Mouse (Mus musculus): ENCODE results near the gene Slc5a3. TPM values are rescaled to one million over a fixed set of nuclear protein-coding genes. Genes with fewer than 3 reads are reported as not detected.

Slc5a3 gene
- polyA plus RNA-seq, 1 experiment from 2014 or later: 13.1 TPM

GRCm38 (mm10) chr16:92105631-92106030 lies 47.5 kb downstream of the Slc5a3 start:
- Histone ChIP-seq H3K4me2 (no peak overlapping the region), H3K36me3 (peaks cover 10% of the 10 kb centered on the region; the same call in 1 of the 2 replicates), H3K9ac (no peak overlapping the region), H3K27ac (replicated peaks) (no peak overlapping the region), H3K9me3 (no peaks in the 10 kb centered on the region), H3K4me3 (no peak overlapping the region), H3K4me1 (replicated peaks) (peaks cover 18% of the 10 kb centered on the region), H3K27me3 (no peaks in the 10 kb centered on the region)
- ATAC-seq (ENCODE audit: low read depth): no peak
- 86% methylated on average over 3 of the region's 3 CpGs for WGBS

- WGBS: 89% methylated on average over 5 of the region's 5 CpGs
- H3K9ac ChIP-seq: no peak overlapping the region
- peaks cover 14% of the 10 kb centered on the region for H3K36me3 ChIP-seq
- no peak overlapping the region for H3K4me3 ChIP-seq
- no peak overlapping the region for H3K27ac ChIP-seq (replicated peaks)
- H3K27me3 ChIP-seq: no peaks in the 10 kb centered on the region
- H3K4me2 ChIP-seq: no peak overlapping the region
- ATAC-seq (ENCODE audit: low read depth): no peak
- peaks cover 15% of the 10 kb centered on the region for H3K4me1 ChIP-seq (replicated peaks)
- H3K9me3 ChIP-seq: no peaks in the 10 kb centered on the region
Measured at GRCm38 (mm10) chr16:92107346-92107745, 49.2 kb downstream of the Slc5a3 start.

DNA sequence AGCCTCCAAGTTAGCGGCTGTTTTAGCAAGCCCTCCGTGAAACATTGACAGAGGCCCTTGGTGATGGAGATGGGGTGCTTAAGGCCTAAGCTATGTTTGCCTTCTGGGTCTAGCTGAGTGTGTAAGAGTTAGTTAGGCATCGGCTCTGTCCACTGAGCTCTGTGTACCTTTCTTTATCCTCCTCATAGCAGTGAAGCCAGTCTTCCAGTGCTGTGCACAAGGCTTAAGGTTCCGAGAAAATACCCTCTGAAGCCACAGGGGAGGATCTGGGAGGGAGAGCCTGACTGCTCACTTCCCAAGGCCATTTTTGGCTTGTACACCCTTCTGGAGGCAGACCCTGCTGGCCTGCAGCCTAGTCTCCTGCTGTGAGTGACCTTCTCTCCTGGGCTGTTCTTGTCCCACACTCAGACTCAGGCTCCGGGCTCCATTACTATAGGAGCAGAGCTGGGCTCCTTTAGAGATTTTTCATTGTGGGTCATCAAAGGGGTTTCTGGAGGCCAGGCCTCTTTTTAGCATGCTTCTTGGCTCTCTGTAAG lies 56.7 kb downstream of the Slc5a3 start:
- H3K4me1 ChIP-seq (replicated peaks): peaks cover 40% of the 10 kb centered on the region
- no peak for ATAC-seq (ENCODE audit: low read depth)
- 74% methylated on average over 5 of the region's 5 CpGs for WGBS
- peaks cover 16% of the 10 kb centered on the region for H3K36me3 ChIP-seq
- 0 out of 2 replicates have a peak overlapping the region, but pooled peaks have one; percentile 34 for H3K9ac ChIP-seq
- peak overlapping the region; percentile 74; the same call in 1 of the 2 replicates for H3K27ac ChIP-seq (replicated peaks)
- no peaks in the 10 kb centered on the region for H3K27me3 ChIP-seq
- H3K4me3 ChIP-seq: no peak overlapping the region
- H3K4me2 ChIP-seq: no peak overlapping the region
- no peaks in the 10 kb centered on the region for H3K9me3 ChIP-seq

DNA sequence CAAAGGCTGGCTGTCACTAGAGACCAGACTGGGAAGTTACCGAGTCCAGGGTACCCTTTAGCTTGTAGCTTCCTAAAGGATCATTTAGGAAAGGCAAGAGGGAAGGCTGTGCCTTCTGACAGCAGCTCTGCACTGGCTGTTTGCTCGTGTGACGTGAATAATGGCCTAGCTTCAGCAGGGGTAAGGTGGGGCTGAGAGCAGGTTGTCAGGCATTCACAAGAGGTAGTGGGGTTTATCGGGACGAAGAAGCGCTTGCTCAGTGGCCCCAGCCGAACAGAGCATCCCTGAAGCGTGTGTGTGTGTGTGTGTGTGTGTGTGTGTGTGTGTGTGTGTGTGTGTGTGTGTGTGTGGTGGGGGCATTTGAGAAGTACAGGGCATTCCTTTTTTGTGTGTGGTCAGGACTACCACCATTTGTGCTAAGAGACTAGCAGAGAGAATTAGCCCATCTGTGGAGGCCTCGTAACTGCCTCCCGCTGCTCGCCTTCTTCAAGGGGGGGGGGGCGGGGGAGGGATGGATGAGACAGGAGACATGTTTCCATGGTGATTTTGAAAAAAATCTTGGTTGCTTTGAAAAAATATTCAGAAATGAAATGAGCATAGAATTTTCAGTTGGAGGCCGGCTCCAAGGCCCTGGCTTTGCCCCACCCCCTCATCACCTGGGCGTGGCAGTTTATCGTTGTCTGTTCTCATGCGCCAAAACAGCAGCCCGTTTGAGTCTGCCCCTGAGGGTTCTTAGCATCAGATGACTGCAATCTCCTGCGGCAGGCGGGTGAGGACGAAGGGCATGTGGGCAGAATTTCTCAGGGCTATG lies 57.7 kb downstream of the Slc5a3 start:
- peaks cover 16% of the 10 kb centered on the region for H3K36me3 ChIP-seq
- H3K4me3 ChIP-seq: no peak overlapping the region
- H3K4me1 ChIP-seq (replicated peaks): peaks cover 37% of the 10 kb centered on the region
- H3K27me3 ChIP-seq: no peaks in the 10 kb centered on the region
- 0 out of 2 replicates have a peak overlapping the region, but pooled peaks have one; percentile 34 for H3K9ac ChIP-seq
- H3K27ac ChIP-seq (replicated peaks): peak overlapping the region; percentile 74
- ATAC-seq (ENCODE audit: low read depth): peak; percentile 57
- WGBS: 14% methylated on average over 20 of the region's 20 CpGs
- peak overlapping the region; percentile 35 for H3K4me2 ChIP-seq
- no peaks in the 10 kb centered on the region for H3K9me3 ChIP-seq

DNA sequence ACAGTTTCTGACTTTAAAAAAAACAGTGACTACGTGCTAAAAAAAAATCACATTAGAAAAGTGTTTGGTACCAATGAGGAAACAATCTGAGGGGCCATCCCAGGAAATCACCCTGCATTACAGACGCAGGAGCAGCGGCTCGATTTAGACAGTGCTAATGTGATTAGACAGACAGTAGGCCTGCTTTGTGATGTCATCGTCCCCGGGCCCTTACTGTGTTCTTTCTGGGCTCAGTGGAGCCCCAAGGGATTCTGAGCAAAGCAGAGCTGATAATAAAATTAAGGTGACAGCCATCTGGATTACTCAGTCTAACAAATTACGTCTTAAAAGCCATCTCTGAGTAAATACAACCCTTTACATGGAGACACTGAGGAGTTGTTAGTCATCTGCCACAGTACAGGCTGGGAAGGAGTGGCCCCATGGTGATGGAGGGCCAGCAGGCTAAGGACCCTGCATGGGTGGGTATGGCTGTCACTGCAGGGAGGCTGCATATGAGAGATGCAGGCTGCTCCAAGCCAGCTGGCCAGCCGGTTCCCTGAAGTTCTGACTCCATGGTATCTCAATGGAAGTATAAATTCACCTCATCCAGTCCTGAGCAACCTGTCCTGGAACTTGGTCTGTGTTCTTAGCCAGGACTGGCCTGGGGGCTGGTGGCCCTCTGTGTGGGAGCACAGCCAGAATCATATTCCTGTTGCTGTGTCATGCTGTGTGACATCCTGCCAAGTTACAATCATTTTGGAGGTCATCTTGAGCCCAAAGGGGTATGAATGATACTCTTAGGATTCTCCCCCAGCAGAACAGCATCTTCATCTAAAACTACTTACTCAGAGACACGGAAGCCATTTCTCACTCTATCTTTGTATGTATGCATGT lies 59.5 kb downstream of the Slc5a3 start:
- 43% methylated on average over 9 of the region's 9 CpGs for WGBS
- H3K4me2 ChIP-seq: no peak overlapping the region
- H3K9me3 ChIP-seq: no peaks in the 10 kb centered on the region
- peaks cover 6% of the 10 kb centered on the region for H3K36me3 ChIP-seq
- H3K9ac ChIP-seq: no peak overlapping the region
- no peak overlapping the region for H3K4me3 ChIP-seq
- peak overlapping the region; percentile 59; the same call in 1 of the 2 replicates for H3K27ac ChIP-seq (replicated peaks)
- H3K4me1 ChIP-seq (replicated peaks): peaks cover 37% of the 10 kb centered on the region
- H3K27me3 ChIP-seq: no peaks in the 10 kb centered on the region
- no peak; the same call in 1 of the 2 replicates for ATAC-seq (ENCODE audit: low read depth)

- no peak for ATAC-seq (ENCODE audit: low read depth)
- H3K9me3 ChIP-seq: peaks cover 5% of the 10 kb centered on the region; the same call in 1 of the 2 replicates
- no peak overlapping the region for H3K9ac ChIP-seq
- H3K27me3 ChIP-seq: no peaks in the 10 kb centered on the region
- peaks cover 37% of the 10 kb centered on the region for H3K4me1 ChIP-seq (replicated peaks)
- no peak overlapping the region for H3K4me2 ChIP-seq
- no peaks in the 10 kb centered on the region for H3K36me3 ChIP-seq
- H3K27ac ChIP-seq (replicated peaks): no peak overlapping the region
- no peak overlapping the region for H3K4me3 ChIP-seq
- 48% methylated on average over 13 of the region's 13 CpGs for WGBS
Measured at GRCm38 (mm10) chr16:92119013-92119515, 60.9 kb downstream of the Slc5a3 start.

GRCm38 (mm10) chr16:92120899-92121531 lies 62.9 kb downstream of the Slc5a3 start:
- Histone ChIP-seq H3K4me1 (replicated peaks) (peaks cover 19% of the 10 kb centered on the region), H3K9ac (no peak overlapping the region), H3K9me3 (peaks cover 14% of the 10 kb centered on the region; the same call in 1 of the 2 replicates), H3K4me3 (no peak overlapping the region), H3K4me2 (no peak overlapping the region), H3K27me3 (no peaks in the 10 kb centered on the region), H3K27ac (replicated peaks) (no peak overlapping the region), H3K36me3 (no peaks in the 10 kb centered on the region)
- 67% methylated on average over 17 of the region's 17 CpGs for WGBS
- no peak for ATAC-seq (ENCODE audit: low read depth)

DNA sequence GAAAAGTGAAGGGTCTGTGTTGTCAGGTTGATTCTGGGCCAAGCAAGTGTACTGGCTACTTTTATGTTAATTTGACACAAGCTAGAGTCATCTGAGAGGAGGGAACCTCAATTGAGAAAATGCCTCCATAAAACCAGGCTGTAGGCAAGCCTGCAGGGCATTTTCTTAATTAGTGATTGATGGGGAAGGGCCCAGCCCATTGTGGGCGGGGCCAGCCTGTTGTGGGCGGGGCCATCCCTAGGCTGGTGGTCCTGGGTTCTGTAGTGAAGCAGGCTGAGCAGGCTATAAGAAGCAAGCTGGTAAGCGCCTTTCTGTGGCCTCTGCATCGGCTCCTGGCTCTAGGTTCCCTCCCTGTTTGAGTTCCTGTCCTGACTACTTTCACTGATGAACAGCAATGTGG lies 69.1 kb downstream of the Slc5a3 start:
- Histone ChIP-seq H3K9me3 (peaks cover 14% of the 10 kb centered on the region; the same call in 1 of the 2 replicates), H3K36me3 (no peaks in the 10 kb centered on the region), H3K27ac (replicated peaks) (no peak overlapping the region), H3K4me2 (no peak overlapping the region), H3K9ac (no peak overlapping the region), H3K4me3 (no peak overlapping the region), H3K4me1 (replicated peaks) (no peaks in the 10 kb centered on the region), H3K27me3 (no peaks in the 10 kb centered on the region)
- 48% methylated on average over 4 of the region's 4 CpGs for WGBS
- no peak for ATAC-seq (ENCODE audit: low read depth)

- no peaks in the 10 kb centered on the region for H3K36me3 ChIP-seq
- WGBS: 90% methylated on average over 5 of the region's 5 CpGs
- H3K4me1 ChIP-seq (replicated peaks): no peaks in the 10 kb centered on the region
- no peak for ATAC-seq (ENCODE audit: low read depth)
- no peak overlapping the region for H3K9ac ChIP-seq
- H3K27ac ChIP-seq (replicated peaks): no peak overlapping the region
- H3K27me3 ChIP-seq: no peaks in the 10 kb centered on the region
- no peak overlapping the region for H3K4me3 ChIP-seq
- H3K9me3 ChIP-seq: peaks cover 14% of the 10 kb centered on the region; the same call in 1 of the 2 replicates
- no peak overlapping the region for H3K4me2 ChIP-seq
Measured at GRCm38 (mm10) chr16:92127666-92128065, 69.5 kb downstream of the Slc5a3 start.

DNA sequence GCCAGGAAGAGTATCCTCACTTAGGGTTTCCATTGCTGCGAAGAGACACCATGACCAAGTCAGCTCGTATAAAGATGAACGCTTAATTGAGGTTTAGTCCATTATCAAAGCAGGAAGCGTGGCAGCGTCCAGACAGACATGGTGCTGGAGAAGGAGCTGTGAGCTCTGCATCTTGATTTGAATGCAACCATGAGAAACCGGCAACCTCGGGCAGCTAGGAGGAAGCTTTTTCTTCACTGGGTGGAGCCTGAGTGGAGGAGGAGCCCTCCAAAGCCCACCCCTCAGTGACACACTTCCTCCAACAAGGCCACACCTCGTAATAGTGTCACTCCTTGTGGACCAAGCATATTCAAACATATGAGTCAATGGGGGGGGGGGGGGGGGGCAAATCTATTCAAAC lies 71.7 kb downstream of the Slc5a3 start:
- Histone ChIP-seq H3K4me3 (no peak overlapping the region), H3K27ac (replicated peaks) (no peak overlapping the region), H3K36me3 (no peaks in the 10 kb centered on the region), H3K9ac (no peak overlapping the region), H3K9me3 (0 out of 2 replicates have a peak, but pooled peaks cover under 1% of the 10 kb centered on the region), H3K4me1 (replicated peaks) (peaks cover 8% of the 10 kb centered on the region; the same call in 1 of the 2 replicates), H3K4me2 (no peak overlapping the region), H3K27me3 (no peaks in the 10 kb centered on the region)
- WGBS: 88% methylated on average over 8 of the region's 8 CpGs
- ATAC-seq (ENCODE audit: low read depth): no peak

- WGBS: 86% methylated on average over 4 of the region's 4 CpGs
- Histone ChIP-seq H3K27me3 (no peaks in the 10 kb centered on the region), H3K36me3 (no peaks in the 10 kb centered on the region), H3K9me3 (no peaks in the 10 kb centered on the region), H3K9ac (no peak overlapping the region), H3K4me3 (no peak overlapping the region), H3K4me1 (replicated peaks) (peaks cover 8% of the 10 kb centered on the region; the same call in 1 of the 2 replicates), H3K27ac (replicated peaks) (no peak overlapping the region), H3K4me2 (no peak overlapping the region)
- no peak for ATAC-seq (ENCODE audit: low read depth)
Measured at GRCm38 (mm10) chr16:92132511-92132910, 74.4 kb downstream of the Slc5a3 start.
